Mouse (Mus musculus) hindbrain, postnatal 0 days (tissue): ENCODE results near the gene Spata9. TPM values are rescaled to one million over a fixed set of nuclear protein-coding genes. Genes with fewer than 3 reads are reported as not detected.
A peak's percentile ranks its signal among the peaks of the same experiment; 100 is the strongest.
"Not testable (repeated sequence)": the region's sequence is repeated elsewhere in the genome, so short reads cannot be mapped to it uniquely, and the experiment has no call there.

ENCODE experiments used
- ATAC-seq: fragments of 200-750 bp; cut with Nextera tagmentation; 2 replicates; pipeline ENCODE4 v1.8.0; 2017; ENCODE audit warnings: mild to moderate bottlenecking, moderate TSS enrichment, moderate library complexity
- DNase-seq: peaks from one replicate; pipeline ENCODE4 v3.0.0-alpha.2; 2015; ENCODE audit warnings: low spot score
- H3K27ac ChIP-seq: fragments of 300-500 bp; sonication (generic); 2 replicates; pipeline ENCODE4 v1.5.1; 2014; ENCODE audit warnings: mild to moderate bottlenecking
- H3K27me3 ChIP-seq: fragments of 300-500 bp; sonication (generic); 2 replicates; pipeline ENCODE4 v1.6.1; 2014; ENCODE audit warnings: low read length, mixed read lengths; ENCODE audit not compliant: insufficient read depth
- H3K36me3 ChIP-seq: fragments of 300-500 bp; sonication (generic); 2 replicates; pipeline ENCODE4 v1.6.1; 2014; ENCODE audit warnings: low read length, mixed read lengths; ENCODE audit not compliant: insufficient read depth
- H3K4me1 ChIP-seq: fragments of 300-500 bp; sonication (generic); 2 replicates; pipeline ENCODE4 v1.6.1; 2014; ENCODE audit warnings: antibody characterized with exemption, low read length, mixed read lengths; ENCODE audit not compliant: insufficient read depth
- H3K4me2 ChIP-seq: fragments of 300-500 bp; sonication (generic); 2 replicates; pipeline ENCODE4 v1.6.1; 2014; ENCODE audit warnings: low read depth, mild to moderate bottlenecking, low read length, moderate library complexity, mixed read lengths
- H3K4me3 ChIP-seq: fragments of 300-500 bp; sonication (generic); 2 replicates; pipeline ENCODE4 v1.5.1; 2014; ENCODE audit warnings: low read length
- H3K9ac ChIP-seq: fragments of 300-500 bp; sonication (generic); replicated peaks from 2 replicates; pipeline ENCODE4 v1.6.1; 2014; ENCODE audit warnings: mild to moderate bottlenecking, low read length, moderate library complexity, mixed read lengths
- H3K9me3 ChIP-seq: fragments of 300-500 bp; sonication (generic); 2 replicates; pipeline ENCODE4 v1.6.1; 2016; ENCODE audit warnings: low read length, mixed read lengths
- CTCF ChIP-seq: IDR thresholded peaks from 2 replicates; pipeline ENCODE4 v1.5.1; 2016; ENCODE audit warnings: antibody characterized with exemption, control low read depth, low read depth
- WGBS: fragments of 180-500 bp; shearing (Covaris S2); extraction: QIAGEN DNeasy Blood & Tissue Kit; methylation state at CpG from one replicate; pipeline ENCODE4 v1.1.7; 2014; 5-methylcytosine and 5-hydroxymethylcytosine counted together
- polyA plus RNA-seq: library from polyadenylated mRNA; unstranded; fragments of >200 nt; fragmentation: Nextera tagmentation; extraction: Ambion mirVana; gene quantifications from 2 replicates; pipeline ENCODE4 v1.2.1, GENCODE M21; 2015
- total RNA-seq: library from RNA; depleted of rRNA; stranded (reverse); fragments of >200 nt; gene quantifications from 2 replicates; pipeline ENCODE4 v1.2.3, GENCODE M21; 2014; rRNA removed

Gene Spata9
- total RNA-seq, result 0.16 and 1.5 TPM in 2 replicates
- 3.5 and 3.8 TPM in 2 replicates for polyA plus RNA-seq

- Histone ChIP-seq H3K4me3 (no peak within 1 kb of the TSS), H3K9me3 (no peaks in the 10 kb centered on the region), H3K27ac (no peak within 1 kb of the TSS), H3K4me1 (no peaks in the 10 kb centered on the region), H3K9ac (no peak within 1 kb of the TSS), H3K27me3 (no peaks in the 10 kb centered on the region), H3K36me3 (no peaks in the 10 kb centered on the region), H3K4me2 (no peak within 1 kb of the TSS)
- WGBS, result 80% methylated on average over 1 of the region's 1 CpGs
- no peak for TF ChIP-seq CTCF
- ATAC-seq (no peak), DNase-seq (no peak)
These were observed at the start of gene Spata9 for GRCm38 (mm10) chr13:75966850-75967249. Gene Spata9 (plus strand): TSS chr13:75967150.

DNA sequence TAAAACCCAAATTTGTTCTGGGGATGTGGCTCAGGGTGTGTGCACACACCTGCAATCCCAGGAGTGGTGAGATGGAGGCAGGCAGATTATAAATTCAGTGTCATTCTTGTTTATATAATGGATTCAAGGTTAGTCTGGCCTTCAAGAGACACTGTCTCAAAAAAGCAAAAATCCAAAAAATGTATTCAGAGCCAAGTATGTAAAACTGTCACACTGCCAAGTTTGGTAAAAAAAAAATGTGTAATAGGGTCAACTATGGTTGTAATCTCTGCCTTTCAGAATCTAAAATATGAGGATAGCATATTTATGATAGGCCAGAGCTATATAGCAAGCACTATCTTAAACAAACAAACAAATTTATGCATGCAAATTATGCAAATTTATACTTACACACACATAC is 39.0 kb upstream of the Spata9 start:
- Histone ChIP-seq H3K27me3 (no peaks in the 10 kb centered on the region), H3K9me3 (no peaks in the 10 kb centered on the region), H3K4me3 (no peak overlapping the region), H3K4me2 (no peak overlapping the region), H3K27ac (no peak overlapping the region), H3K4me1 (no peaks in the 10 kb centered on the region), H3K9ac (no peak overlapping the region), H3K36me3 (no peaks in the 10 kb centered on the region)
- ATAC-seq, result no peak
- no peak for TF ChIP-seq CTCF
- DNase-seq, result no peak

DNA sequence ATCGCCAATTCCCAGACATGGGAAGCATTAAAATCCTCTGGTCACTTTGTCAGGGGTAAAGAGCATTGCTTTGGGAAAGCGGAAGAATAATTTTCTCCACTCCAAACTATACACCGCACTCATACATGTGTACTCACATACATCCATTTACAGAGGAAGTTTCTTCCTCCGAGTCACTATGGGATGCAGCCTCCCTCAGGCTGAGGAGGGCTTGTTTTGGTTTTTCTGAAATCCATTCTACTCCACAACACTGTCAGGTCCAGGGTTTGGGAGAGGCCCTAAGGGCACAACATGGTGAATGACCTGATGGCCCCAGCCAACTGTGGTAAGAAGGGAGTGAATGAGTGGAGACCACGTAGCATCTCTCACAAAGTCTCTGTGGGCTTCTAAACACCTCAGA is 37.9 kb upstream of the Spata9 start:
- H3K27me3 ChIP-seq, H3K36me3 ChIP-seq, H3K4me2 ChIP-seq, H3K9me3 ChIP-seq, ATAC-seq, H3K9ac ChIP-seq, H3K4me3 ChIP-seq, DNase-seq, H3K27ac ChIP-seq, H3K4me1 ChIP-seq: not testable (repeated sequence)
- 87% methylated on average over 5 of the region's 5 CpGs for WGBS

DNA sequence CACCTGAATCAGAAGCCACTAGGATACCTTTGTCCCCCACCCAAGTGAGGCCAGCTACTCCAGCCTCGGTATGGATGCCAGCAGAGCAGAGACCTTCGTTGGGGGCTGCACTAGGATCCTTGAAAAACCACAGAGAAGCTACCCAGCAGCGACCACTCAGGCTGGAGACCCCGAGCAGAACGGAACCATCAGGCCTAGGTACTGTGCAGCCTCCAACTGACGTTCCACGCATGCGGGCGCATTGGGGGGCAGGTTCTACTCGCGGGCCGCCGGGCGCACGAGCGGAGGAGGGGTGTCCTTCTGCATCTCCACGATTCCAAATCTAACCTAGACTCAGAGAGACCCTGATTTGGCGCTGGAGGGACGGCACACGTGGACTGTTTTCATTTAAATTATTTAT is 36.9 kb upstream of the Spata9 start:
- H3K4me1 ChIP-seq, result no peaks in the 10 kb centered on the region
- ATAC-seq (0 out of 2 replicates have a peak, but pooled peaks have one; percentile 12), DNase-seq (no peak)
- TF ChIP-seq CTCF, result no peak
- H3K4me3 ChIP-seq, result no peak overlapping the region
- no peak overlapping the region for H3K4me2 ChIP-seq
- H3K27me3 ChIP-seq, result no peaks in the 10 kb centered on the region
- H3K36me3 ChIP-seq, result no peaks in the 10 kb centered on the region
- no peak overlapping the region for H3K9ac ChIP-seq
- no peak overlapping the region for H3K27ac ChIP-seq
- no peaks in the 10 kb centered on the region for H3K9me3 ChIP-seq
- WGBS, result 93% methylated on average over 20 of the region's 20 CpGs

- DNase-seq, result no peak
- ATAC-seq, result no peak
- WGBS, result 72% methylated on average over 2 of the region's 2 CpGs
These were observed 36.3 kb upstream of the Spata9 start for GRCm38 (mm10) chr13:75930660-75931059.

DNA sequence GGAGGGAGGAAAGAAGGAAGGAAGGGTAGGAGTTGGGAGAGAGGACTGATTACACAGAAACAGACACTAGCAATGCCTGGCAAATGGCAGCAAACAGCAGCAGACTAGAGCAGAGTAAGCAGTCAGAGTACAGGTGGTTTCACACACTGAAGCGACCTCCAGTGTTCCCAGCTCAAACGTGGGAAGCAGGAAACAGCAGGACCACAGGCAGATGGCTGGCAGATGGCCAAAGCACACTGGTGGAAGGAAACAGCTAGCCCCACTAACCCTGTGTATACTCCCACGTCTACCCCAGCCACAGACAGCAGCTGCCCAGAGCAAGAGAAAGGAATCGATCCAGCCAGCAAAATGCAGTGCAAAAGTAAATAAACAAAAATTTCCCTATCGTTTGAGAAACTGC is 35.9 kb upstream of the Spata9 start:
- no peak for TF ChIP-seq CTCF
- Histone ChIP-seq H3K36me3 (no peaks in the 10 kb centered on the region), H3K4me3 (no peak overlapping the region), H3K27ac (no peak overlapping the region), H3K4me1 (no peaks in the 10 kb centered on the region), H3K4me2 (no peak overlapping the region), H3K9me3 (no peaks in the 10 kb centered on the region), H3K9ac (no peak overlapping the region), H3K27me3 (no peaks in the 10 kb centered on the region)
- ATAC-seq (peak; percentile 84; the same call in 1 of the 2 replicates), DNase-seq (peak; percentile 74)
- 9% methylated on average over 5 of the region's 5 CpGs for WGBS

More at GRCm38 (mm10) chr13:75930660-75931059, 36.3 kb upstream of the Spata9 start:
- Histone ChIP-seq H3K4me3 (no peak overlapping the region), H3K27ac (no peak overlapping the region), H3K9ac (no peak overlapping the region), H3K36me3 (no peaks in the 10 kb centered on the region), H3K4me1 (no peaks in the 10 kb centered on the region), H3K27me3 (no peaks in the 10 kb centered on the region), H3K4me2 (no peak overlapping the region), H3K9me3 (no peaks in the 10 kb centered on the region)
- no peak for TF ChIP-seq CTCF

- TF ChIP-seq CTCF, result no peak
- no peak overlapping the region for H3K4me2 ChIP-seq
- 78% methylated on average over 1 of the region's 1 CpGs for WGBS
- peaks cover 8% of the 10 kb centered on the region; the same call in 1 of the 2 replicates for H3K36me3 ChIP-seq
- H3K4me3 ChIP-seq, result no peak overlapping the region
- no peaks in the 10 kb centered on the region for H3K4me1 ChIP-seq
- H3K9me3 ChIP-seq, result no peaks in the 10 kb centered on the region
- DNase-seq, result no peak
- H3K27ac ChIP-seq, result no peak overlapping the region
- H3K27me3 ChIP-seq, result no peaks in the 10 kb centered on the region
- H3K9ac ChIP-seq, result no peak overlapping the region
- ATAC-seq, result no peak
These were observed 33.7 kb upstream of the Spata9 start for GRCm38 (mm10) chr13:75933287-75933686.
